Mouse (Mus musculus) embryonic facial prominence, embryonic 12.5 days (tissue): ENCODE results near the gene Rgl2. TPM values are rescaled to one million over a fixed set of nuclear protein-coding genes. Genes with fewer than 3 reads are reported as not detected.
"Not testable (repeated sequence)": the region's sequence is repeated elsewhere in the genome, so short reads cannot be mapped to it uniquely, and the experiment has no call there.

Source experiments
- ATAC-seq: fragments of 200-750 bp; cut with Nextera tagmentation; 2 replicates; pipeline ENCODE4 v1.8.0; 2017; ENCODE audit not compliant: insufficient number of reproducible peaks, insufficient read depth, low FRiP score, low TSS enrichment
- H3K27ac ChIP-seq: fragments of 300-500 bp; sonication (generic); 2 replicates; pipeline ENCODE4 v1.5.1; 2016; ENCODE audit warnings: mild to moderate bottlenecking
- H3K27me3 ChIP-seq: fragments of 300-500 bp; sonication (generic); 2 replicates; pipeline ENCODE4 v1.6.1; 2016; ENCODE audit warnings: mild to moderate bottlenecking, moderate library complexity
- H3K36me3 ChIP-seq: fragments of 300-500 bp; sonication (generic); 2 replicates; pipeline ENCODE4 v1.6.1; 2016; ENCODE audit warnings: mild to moderate bottlenecking
- H3K4me1 ChIP-seq: fragments of 300-500 bp; sonication (generic); 2 replicates; pipeline ENCODE4 v1.6.1; 2016
- H3K4me2 ChIP-seq: fragments of 300-500 bp; sonication (generic); replicated peaks from 2 replicates; pipeline ENCODE4 v1.6.1; 2016; ENCODE audit warnings: mild to moderate bottlenecking, moderate library complexity
- H3K4me3 ChIP-seq: fragments of 300-500 bp; sonication (generic); 2 replicates; pipeline ENCODE4 v1.5.1; 2016; ENCODE audit warnings: mild to moderate bottlenecking
- H3K9ac ChIP-seq: fragments of 300-500 bp; sonication (generic); 2 replicates; pipeline ENCODE4 v1.6.1; 2016; ENCODE audit warnings: mild to moderate bottlenecking, moderate library complexity
- H3K9me3 ChIP-seq: fragments of 300-500 bp; sonication (generic); 2 replicates; pipeline ENCODE4 v1.6.1; 2016; ENCODE audit warnings: mild to moderate bottlenecking, moderate library complexity
- WGBS: fragments of 180-500 bp; shearing (Covaris S2); methylation state at CpG from one replicate; pipeline ENCODE4 v1.1.7; 2016; 5-methylcytosine and 5-hydroxymethylcytosine counted together
- polyA plus RNA-seq: library from polyadenylated mRNA; unstranded; fragments of >200 nt; fragmentation: Nextera tagmentation; extraction: Ambion mirVana; gene quantifications from 2 replicates; pipeline ENCODE4 v1.2.1, GENCODE M21; 2016

The Rgl2 gene
- polyA plus RNA-seq, result 60.9 and 64.8 TPM in 2 replicates

GRCm38 (mm10) chr17:33929371-33930279, at the start of gene Rgl2:
TSS of gene Rgl2 (plus strand) at chr17:33929543.
- Histone ChIP-seq H3K9me3 (no peaks in the 10 kb centered on the region), H3K9ac (peak within 1 kb of the TSS; percentile 89), H3K4me1 (peaks cover 14% of the 10 kb centered on the region), H3K36me3 (peaks cover 27% of the 10 kb centered on the region), H3K4me2 (peak within 1 kb of the TSS; percentile 99), H3K27ac (peak within 1 kb of the TSS; percentile 95), H3K27me3 (no peaks in the 10 kb centered on the region), H3K4me3 (peak within 1 kb of the TSS; percentile 88)
- under 1% methylated on average over 76 of the region's 80 CpGs for WGBS
- ATAC-seq, result peak; percentile 70

- not testable (repeated sequence) for H3K9ac ChIP-seq, H3K27ac ChIP-seq, ATAC-seq, H3K4me2 ChIP-seq, H3K4me3 ChIP-seq, H3K9me3 ChIP-seq, H3K4me1 ChIP-seq, H3K27me3 ChIP-seq
- WGBS, result 90% methylated on average over 10 of the region's 11 CpGs
- peaks cover 37% of the 10 kb centered on the region for H3K36me3 ChIP-seq
These were observed 45.0 kb upstream of the Rgl2 start for GRCm38 (mm10) chr17:33884320-33884719.

GRCm38 (mm10) chr17:33887802-33888201, 41.5 kb upstream of the Rgl2 start:
- Histone ChIP-seq H3K4me2 (peak overlapping the region; percentile 26), H3K36me3 (peaks cover 17% of the 10 kb centered on the region), H3K4me1 (peaks cover 10% of the 10 kb centered on the region)
- H3K27ac ChIP-seq, H3K4me3 ChIP-seq, H3K27me3 ChIP-seq, H3K9ac ChIP-seq, ATAC-seq, H3K9me3 ChIP-seq: not testable (repeated sequence)
- 68% methylated on average over 2 of the region's 2 CpGs for WGBS

GRCm38 (mm10) chr17:33888230-33888629, 41.1 kb upstream of the Rgl2 start:
- not testable (repeated sequence) for H3K27me3 ChIP-seq, H3K9ac ChIP-seq, H3K27ac ChIP-seq, ATAC-seq, H3K9me3 ChIP-seq, H3K4me3 ChIP-seq
- Histone ChIP-seq H3K4me2 (peak overlapping the region; percentile 26), H3K36me3 (peaks cover 15% of the 10 kb centered on the region), H3K4me1 (peaks cover 10% of the 10 kb centered on the region)

DNA sequence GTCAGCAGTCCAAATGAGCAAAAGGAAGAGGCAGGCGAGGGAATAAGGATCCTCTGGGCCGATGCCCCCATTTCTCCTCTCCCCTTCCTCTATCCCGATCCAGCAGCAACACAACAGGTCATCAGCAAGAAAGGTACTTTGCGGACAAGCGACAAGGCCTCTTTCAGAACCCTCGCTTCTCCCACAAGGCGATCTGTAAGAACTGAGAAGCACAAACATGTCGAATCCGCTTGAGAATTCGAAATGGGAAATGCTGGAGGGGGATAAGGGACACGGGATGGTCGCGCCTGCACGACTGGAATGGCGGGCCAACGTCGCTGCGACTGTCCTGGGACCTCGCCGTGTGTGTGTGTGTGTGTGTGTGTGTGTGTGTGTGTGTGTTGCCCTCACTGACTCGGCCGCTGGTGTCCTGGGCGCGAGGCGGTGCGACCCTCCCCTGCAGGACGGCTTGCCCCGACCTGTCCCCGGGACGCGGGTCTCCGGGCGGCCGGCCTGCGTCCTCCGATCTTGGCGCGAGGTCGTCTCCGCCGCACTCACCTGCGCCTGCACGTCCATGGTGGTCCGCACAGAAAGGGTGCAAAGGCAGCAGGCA, 39.3 kb upstream of the Rgl2 start:
- WGBS, result 0% methylated on average over 37 of the region's 44 CpGs
- Histone ChIP-seq H3K27ac (peak overlapping the region; percentile 76), H3K4me3 (peak overlapping the region; percentile 78), H3K4me1 (peaks cover 10% of the 10 kb centered on the region), H3K9ac (peak overlapping the region; percentile 70), H3K4me2 (peak overlapping the region; percentile 64)
- not testable (repeated sequence) for H3K9me3 ChIP-seq, H3K27me3 ChIP-seq, H3K36me3 ChIP-seq
- peak; percentile 39 for ATAC-seq

DNA sequence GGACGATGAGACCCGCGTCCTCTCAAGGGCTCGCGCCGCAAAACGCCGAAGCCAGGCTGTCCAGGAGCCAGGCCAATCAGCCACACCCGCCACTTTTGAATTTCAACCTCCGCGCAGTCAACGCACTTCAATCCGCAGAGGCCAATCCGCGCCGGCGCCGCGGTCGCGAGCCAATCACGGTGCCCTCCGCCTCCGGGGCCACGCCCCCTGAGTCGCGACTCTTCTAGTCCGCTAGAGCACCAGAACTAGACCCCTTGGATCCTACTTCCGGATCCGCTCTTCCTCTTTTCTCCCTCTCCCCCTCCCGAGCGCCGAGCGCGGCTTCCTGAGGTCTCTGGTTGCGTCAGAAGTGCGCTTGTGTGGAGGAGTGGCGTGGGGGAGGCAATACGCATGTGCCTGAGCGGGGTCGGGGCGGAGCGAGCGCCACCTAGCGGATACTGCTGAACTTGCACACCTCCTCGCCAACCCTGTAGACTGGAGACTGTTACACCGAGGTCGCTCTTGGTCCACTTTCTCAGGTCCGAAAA, 38.7 kb upstream of the Rgl2 start, which contains the start of gene Kifc1:
Gene Kifc1 (minus strand): TSS at position 129 of the 527 bp plus-strand sequence.
- Histone ChIP-seq H3K36me3 (peaks cover 4% of the 10 kb centered on the region), H3K27ac (peak within 1 kb of the TSS; percentile 76), H3K4me2 (peak within 1 kb of the TSS; percentile 64), H3K9ac (peak within 1 kb of the TSS; percentile 70), H3K27me3 (no peaks in the 10 kb centered on the region), H3K4me3 (peak within 1 kb of the TSS; percentile 78), H3K9me3 (no peaks in the 10 kb centered on the region), H3K4me1 (peaks cover 10% of the 10 kb centered on the region)
- ATAC-seq, result peak; percentile 98
- WGBS, result 1% methylated on average over 49 of the region's 49 CpGs

- no peak overlapping the region for H3K4me3 ChIP-seq
- H3K4me2 ChIP-seq, result no peak overlapping the region
- no peaks in the 10 kb centered on the region for H3K36me3 ChIP-seq
- no peak overlapping the region for H3K9ac ChIP-seq
- H3K27ac ChIP-seq, result no peak overlapping the region
- H3K4me1 ChIP-seq, result peaks cover 10% of the 10 kb centered on the region
- H3K27me3 ChIP-seq, result no peaks in the 10 kb centered on the region
- WGBS, result 69% methylated on average over 2 of the region's 2 CpGs
- ATAC-seq, result no peak
- no peaks in the 10 kb centered on the region for H3K9me3 ChIP-seq
These were observed 38.0 kb upstream of the Rgl2 start for GRCm38 (mm10) chr17:33891357-33891756.

GRCm38 (mm10) chr17:33891892-33892291, 37.5 kb upstream of the Rgl2 start:
- not testable (repeated sequence) for H3K27me3 ChIP-seq, H3K27ac ChIP-seq, H3K36me3 ChIP-seq, H3K9me3 ChIP-seq, H3K4me3 ChIP-seq, H3K9ac ChIP-seq, H3K4me2 ChIP-seq, ATAC-seq
- peaks cover 10% of the 10 kb centered on the region for H3K4me1 ChIP-seq
- WGBS, result 72% methylated on average over 6 of the region's 6 CpGs

- Histone ChIP-seq H3K27ac (no peak overlapping the region), H3K4me1 (peaks cover 10% of the 10 kb centered on the region), H3K9me3 (no peaks in the 10 kb centered on the region), H3K4me3 (no peak overlapping the region), H3K9ac (no peak overlapping the region), H3K4me2 (no peak overlapping the region), H3K27me3 (no peaks in the 10 kb centered on the region), H3K36me3 (no peaks in the 10 kb centered on the region)
- 22% methylated on average over 7 of the region's 7 CpGs for WGBS
- ATAC-seq, result no peak
These were observed 36.9 kb upstream of the Rgl2 start for GRCm38 (mm10) chr17:33892429-33892828.

GRCm38 (mm10) chr17:33893011-33893410, 36.3 kb upstream of the Rgl2 start:
- H3K27ac ChIP-seq, H3K9ac ChIP-seq: not testable (repeated sequence)
- 74% methylated on average over 4 of the region's 4 CpGs for WGBS

DNA sequence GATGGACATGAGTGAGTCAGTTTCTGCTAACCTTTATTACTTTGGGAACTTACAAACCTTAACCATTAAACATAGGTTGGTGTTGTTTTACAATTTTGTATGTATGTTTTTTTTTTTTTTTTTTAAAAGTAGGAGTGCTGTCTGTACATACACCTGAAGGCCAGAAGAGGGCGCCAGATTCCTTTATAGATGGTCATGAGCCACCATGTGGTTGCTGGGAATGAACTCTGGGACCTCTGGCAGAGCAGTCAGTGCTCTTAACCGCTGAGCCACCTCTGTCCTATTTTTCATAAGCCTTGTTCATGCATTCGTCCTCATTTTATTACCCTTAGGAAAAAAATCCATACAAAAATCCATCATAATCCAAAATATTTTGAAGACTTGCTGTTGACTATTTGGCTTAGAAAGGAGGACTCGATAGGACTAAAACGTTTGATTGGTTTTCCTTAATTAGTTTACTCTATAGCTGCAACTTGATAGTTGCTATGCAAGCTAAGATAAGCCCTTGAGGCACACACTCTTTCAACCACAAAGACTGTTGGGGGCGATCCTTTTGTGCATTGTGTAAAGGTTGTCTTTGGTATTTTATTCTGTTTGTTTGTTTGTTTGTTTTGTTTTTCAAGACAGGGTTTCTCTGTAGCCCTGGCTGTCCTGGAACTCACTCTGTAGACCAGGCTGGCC, 32.1 kb upstream of the Rgl2 start:
- no peak for ATAC-seq

More at GRCm38 (mm10) chr17:33893011-33893410, 36.3 kb upstream of the Rgl2 start:
- H3K4me3 ChIP-seq, H3K4me2 ChIP-seq, H3K36me3 ChIP-seq, ATAC-seq, H3K27me3 ChIP-seq, H3K4me1 ChIP-seq, H3K9me3 ChIP-seq: not testable (repeated sequence)

More for the DNA sequence above, 32.1 kb upstream of the Rgl2 start:
- no peak overlapping the region for H3K27ac ChIP-seq
- no peak overlapping the region for H3K4me2 ChIP-seq
- WGBS, result 36% methylated on average over 6 of the region's 6 CpGs
- H3K9ac ChIP-seq, result no peak overlapping the region
- no peaks in the 10 kb centered on the region for H3K27me3 ChIP-seq
- H3K4me1 ChIP-seq, result no peaks in the 10 kb centered on the region
- no peak overlapping the region for H3K4me3 ChIP-seq
- H3K36me3 ChIP-seq, result no peaks in the 10 kb centered on the region
- no peaks in the 10 kb centered on the region for H3K9me3 ChIP-seq
